Mouse (Mus musculus) CH12.LX (cell line): ENCODE data around the gene Lman1l. TPM values are rescaled to one million over a fixed set of nuclear protein-coding genes. Genes with fewer than 3 reads are reported as not detected.

Source experiments
- DNase-seq: peaks from one replicate; pipeline ENCODE4 v3.0.0-alpha.2; 2013; ENCODE audit errors: extremely low read depth
- H3K27ac ChIP-seq: 2 replicates; pipeline ENCODE4 v1.5.1; 2012; ENCODE audit warnings: low read depth, mild to moderate bottlenecking, control low read depth, moderate library complexity; ENCODE audit not compliant: insufficient read depth
- H3K27me3 ChIP-seq: replicated peaks from 2 replicates; pipeline ENCODE3; 2012; ENCODE audit warnings: inconsistent platforms
- H3K36me3 ChIP-seq, 2 experiments: replicated peaks in 1 of 2; 2 replicates each; pipeline versions ENCODE3 to v1.6.1; 2012; ENCODE audit warnings: inconsistent platforms in 1 of 2, low read length in 1 of 2, mild to moderate bottlenecking in 1 of 2, mixed read lengths in 1 of 2, moderate library complexity in 1 of 2; ENCODE audit not compliant: control insufficient read depth in 1 of 2, insufficient read depth in 1 of 2
- H3K4me1 ChIP-seq, 2 experiments: 2 replicates each; pipeline ENCODE4 v1.6.1; 2012; ENCODE audit warnings: inconsistent platforms in 1 of 2, moderate library complexity in 1 of 2; ENCODE audit not compliant: insufficient read depth in 2 of 2, control insufficient read depth in 1 of 2
- H3K4me2 ChIP-seq: 2 replicates; pipeline ENCODE4 v1.6.1; 2012; ENCODE audit warnings: low read depth, mild to moderate bottlenecking, control low read depth; ENCODE audit not compliant: poor library complexity, insufficient read depth, severe bottlenecking
- H3K4me3 ChIP-seq, 3 experiments: fragments of 150-350 bp in 1 of 3; sonication (generic) in 1 of 3; replicated peaks in 1 of 3; 2 replicates each; pipeline versions ENCODE3 to v1.5.1; 2011 to 2012; ENCODE audit warnings: low read depth in 2 of 3, low read length in 2 of 3, mild to moderate bottlenecking in 2 of 3, moderate library complexity in 2 of 3, control low read depth in 1 of 3, improper control_type of control experiment in 1 of 3, inconsistent platforms in 1 of 3, mixed read lengths in 1 of 3; ENCODE audit not compliant: poor library complexity in 1 of 3
- H3K79me2 ChIP-seq: replicated peaks from 2 replicates; pipeline ENCODE4 v1.6.1; 2012; ENCODE audit warnings: mild to moderate bottlenecking, moderate library complexity; ENCODE audit not compliant: control insufficient read depth, poor library complexity, insufficient read depth, severe bottlenecking; ENCODE audit errors: extremely low read depth
- H3K9ac ChIP-seq: 2 replicates; pipeline ENCODE4 v1.6.1; 2012; ENCODE audit warnings: low read depth, mild to moderate bottlenecking, control low read depth, moderate library complexity; ENCODE audit not compliant: insufficient read depth
- H3K9me3 ChIP-seq: replicated peaks from 2 replicates; pipeline ENCODE3; 2012; ENCODE audit warnings: low read length, inconsistent platforms, mixed read lengths
- BHLHE40 ChIP-seq: IDR thresholded peaks from 2 replicates; pipeline ENCODE4 v1.6.1; 2011; ENCODE audit warnings: mild to moderate bottlenecking, low read depth, low read length, improper control_type of control experiment
- CHD2 ChIP-seq: IDR thresholded peaks from 2 replicates; pipeline ENCODE4 v1.6.1; 2011; ENCODE audit warnings: low read length, improper control_type of control experiment
- CTCF ChIP-seq, 2 experiments: IDR thresholded peaks in 1 of 2; conservative IDR thresholded peaks in 1 of 2; 2 replicates each; pipeline ENCODE4 v1.5.1; 2011 to 2012; ENCODE audit warnings: low read depth in 2 of 2, low read length in 2 of 2, improper control_type of control experiment in 1 of 2, inconsistent platforms in 1 of 2, mild to moderate bottlenecking in 1 of 2, moderate library complexity in 1 of 2
- E2F4 ChIP-seq: IDR thresholded peaks from 2 replicates; pipeline ENCODE4 v1.6.1; 2011; ENCODE audit warnings: low read depth, low read length, improper control_type of control experiment; ENCODE audit not compliant: insufficient replicate concordance
- ELF1 ChIP-seq: IDR thresholded peaks from 2 replicates; pipeline ENCODE4 v1.6.1; 2014; ENCODE audit warnings: low read depth, mild to moderate bottlenecking, inconsistent platforms, low read length, improper control_type of control experiment
- EP300 ChIP-seq: IDR thresholded peaks from 2 replicates; pipeline ENCODE4 v1.6.1; 2011; ENCODE audit warnings: low read length, improper control_type of control experiment
- ETS1 ChIP-seq: conservative IDR thresholded peaks from 2 replicates; pipeline ENCODE4 v1.6.1; 2012; ENCODE audit warnings: low read depth, mild to moderate bottlenecking, inconsistent platforms, low read length, improper control_type of control experiment, moderate library complexity
- GABPA ChIP-seq: IDR thresholded peaks from 2 replicates; pipeline ENCODE4 v1.6.1; 2012; ENCODE audit warnings: low read depth, low read length, improper control_type of control experiment, inconsistent platforms; ENCODE audit not compliant: insufficient replicate concordance
- IRF4 ChIP-seq: IDR thresholded peaks from 2 replicates; pipeline ENCODE4 v1.6.1; 2014; ENCODE audit warnings: low read depth, mild to moderate bottlenecking, inconsistent platforms, low read length, improper control_type of control experiment
- JUN ChIP-seq: IDR thresholded peaks from 2 replicates; pipeline ENCODE4 v1.6.1; 2011; ENCODE audit warnings: low read depth, mild to moderate bottlenecking, low read length, improper control_type of control experiment, moderate library complexity; ENCODE audit not compliant: insufficient read depth
- JUND ChIP-seq: conservative IDR thresholded peaks from 2 replicates; pipeline ENCODE4 v1.6.1; 2011; ENCODE audit warnings: low read depth, low read length, improper control_type of control experiment
- KAT2A ChIP-seq: IDR thresholded peaks from 2 replicates; pipeline ENCODE4 v1.6.1; 2012; ENCODE audit warnings: low read length, improper control_type of control experiment, inconsistent platforms; ENCODE audit not compliant: insufficient replicate concordance
- MAX ChIP-seq: IDR thresholded peaks from 2 replicates; pipeline ENCODE4 v1.6.1; 2011; ENCODE audit warnings: low read length, improper control_type of control experiment
- MAZ ChIP-seq: IDR thresholded peaks from 2 replicates; pipeline ENCODE4 v1.6.1; 2012; ENCODE audit warnings: low read depth, mild to moderate bottlenecking, inconsistent platforms, low read length, improper control_type of control experiment, moderate library complexity
- MXI1 ChIP-seq: IDR thresholded peaks from 2 replicates; pipeline ENCODE4 v1.6.1; 2011; ENCODE audit warnings: mild to moderate bottlenecking, low read depth, low read length, improper control_type of control experiment
- MYC ChIP-seq: IDR thresholded peaks from 2 replicates; pipeline ENCODE4 v1.6.1; 2011; ENCODE audit warnings: low read depth, mild to moderate bottlenecking, improper control_type of control experiment, low read length
- NRF1 ChIP-seq: IDR thresholded peaks from 2 replicates; pipeline ENCODE4 v1.6.1; 2014; ENCODE audit warnings: low read depth, mild to moderate bottlenecking, inconsistent platforms, low read length, improper control_type of control experiment, moderate library complexity
- POLR2AphosphoS2 ChIP-seq: IDR thresholded peaks from 2 replicates; pipeline ENCODE4 v1.6.1; 2011; ENCODE audit warnings: low read depth, low read length, improper control_type of control experiment
- RAD21 ChIP-seq: IDR thresholded peaks from 2 replicates; pipeline ENCODE4 v1.6.1; 2011; ENCODE audit warnings: low read depth, mild to moderate bottlenecking, low read length, improper control_type of control experiment, moderate library complexity
- RCOR1 ChIP-seq: conservative IDR thresholded peaks from 2 replicates; pipeline ENCODE4 v1.6.1; 2012; ENCODE audit warnings: low read depth, mild to moderate bottlenecking, inconsistent platforms, low read length, improper control_type of control experiment
- TCF12 ChIP-seq: IDR thresholded peaks from 2 replicates; pipeline ENCODE4 v1.6.1; 2014; ENCODE audit warnings: low read depth, mild to moderate bottlenecking, inconsistent platforms, low read length, improper control_type of control experiment
- USF2 ChIP-seq: conservative IDR thresholded peaks from 2 replicates; pipeline ENCODE4 v1.6.1; 2011; ENCODE audit warnings: low read depth, low read length, improper control_type of control experiment
- ZMIZ1 ChIP-seq: IDR thresholded peaks from 2 replicates; pipeline ENCODE4 v1.6.1; 2012; ENCODE audit warnings: low read depth, mild to moderate bottlenecking, inconsistent platforms, low read length, improper control_type of control experiment
- ZNF384 ChIP-seq: IDR thresholded peaks from 2 replicates; pipeline ENCODE4 v1.6.1; 2012; ENCODE audit warnings: low read depth, low read length, improper control_type of control experiment, inconsistent platforms
- dilution Hi-C: fragments of 300-500 bp; cut with MboI; formaldehyde crosslinking; loops from 2 replicates; pipeline ENCODE4 v1.14.3; 2020; ENCODE audit warnings: low sequenced_read_pairs; ENCODE audit not compliant: extremely low pct_unique_long_range_greater_than_20kb, extremely low pct_ligation_motif_present
- in situ Hi-C: fragments of 300-500 bp; cut with MboI; formaldehyde crosslinking; loops from 3 replicates; pipeline ENCODE4 v1.14.3; 2019; ENCODE audit warnings: low sequenced_read_pairs, low pct_ligation_motif_present, low pct_unique_long_range_greater_than_20kb, mixed read lengths
- polyA plus RNA-seq: library from polyadenylated mRNA; unstranded; fragments of >175 nt; gene quantifications from 2 replicates; pipeline ENCODE4 v1.2.1, GENCODE M21; 2012; ENCODE audit warnings: low read depth; ENCODE audit not compliant: insufficient read length
- total RNA-seq, 2 experiments: library from RNA; depleted of rRNA; stranded (reverse); fragments of 300-350 nt in 1 of 2; fragments of >200 nt in 1 of 2; gene quantifications; 2 replicates each; pipeline ENCODE4 v1.2.3; 2012 to 2014

Lman1l gene
- total and polyA plus RNA-seq, 3 experiments, result 0.19 TPM; not detected in 2

GRCm38 (mm10) chr9:57641775-57642550 lies 21.4 kb upstream of the Lman1l start:
- Histone ChIP-seq H3K4me3 (peak overlapping the region; percentile 16 to 90 (median 86)), H3K36me3 (peaks cover 3 to 19% of the 10 kb centered on the region in 2 experiments), H3K27ac (peak overlapping the region; percentile 96), H3K4me2 (peak overlapping the region; percentile 79), H3K79me2 (peaks cover 73% of the 10 kb centered on the region), H3K4me1 (peaks cover 31 to 69% of the 10 kb centered on the region in 2 experiments), H3K27me3 (no peaks in the 10 kb centered on the region), H3K9ac (peak overlapping the region; percentile 92; the same call in 1 of the 2 replicates), H3K9me3 (no peaks in the 10 kb centered on the region)
- in situ Hi-C loops (no loop called here), dilution Hi-C loops (no loop called here)
- TF ChIP-seq CHD2 (no peak), IRF4 (no peak), RAD21 (no peak), MXI1 (peak; percentile 67), BHLHE40 (peak; percentile 47; the same call in 1 of the 2 replicates), ETS1 (peak; percentile 40; the same call in 1 of the 2 replicates), MYC (0 out of 2 replicates have a peak, but pooled peaks have one; percentile 38), RCOR1 (no peak), E2F4 (no peak), MAZ (0 out of 2 replicates have a peak, but pooled peaks have one; percentile 49), EP300 (no peak), JUN (no peak), CTCF (conservative IDR thresholded peaks at IDR 0.05 in 1 of 2, IDR thresholded peaks at IDR 0.05 in 1 of 2; ENCODE audit: low read depth in 2 of 2, low read length in 2 of 2) (no peak)
- no peak for DNase-seq

GRCm38 (mm10) chr9:57641022-57641421 lies 20.4 kb upstream of the Lman1l start:
- Histone ChIP-seq H3K4me1 (peaks cover 31 to 69% of the 10 kb centered on the region in 2 experiments), H3K36me3 (peaks cover 3 to 24% of the 10 kb centered on the region in 2 experiments), H3K4me3 (no peak overlapping the region), H3K9ac (0 out of 2 replicates have a peak overlapping the region, but pooled peaks have one; percentile 7), H3K4me2 (peak overlapping the region; percentile 79), H3K27ac (peak overlapping the region; percentile 96), H3K79me2 (peaks cover 81% of the 10 kb centered on the region), H3K9me3 (no peaks in the 10 kb centered on the region), H3K27me3 (no peaks in the 10 kb centered on the region)
- no peak for TF ChIP-seq POLR2AphosphoS2
- no peak for TF ChIP-seq JUN
- no peak for TF ChIP-seq RCOR1
- TF ChIP-seq TCF12, result no peak
- TF ChIP-seq ETS1, result no peak
- TF ChIP-seq CTCF (conservative IDR thresholded peaks at IDR 0.05 in 1 of 2, IDR thresholded peaks at IDR 0.05 in 1 of 2; ENCODE audit: low read depth in 2 of 2, low read length in 2 of 2), result no peak
- no peak for TF ChIP-seq MAZ
- no peak for TF ChIP-seq GABPA
- no peak for TF ChIP-seq JUND
- no peak for TF ChIP-seq ZMIZ1
- TF ChIP-seq MAX, result no peak
- no peak for TF ChIP-seq RAD21
- no peak for TF ChIP-seq NRF1
- no peak for TF ChIP-seq USF2
- no peak for TF ChIP-seq ELF1
- TF ChIP-seq MXI1, result no peak
- no peak for TF ChIP-seq KAT2A
- no peak for TF ChIP-seq ZNF384
- dilution Hi-C loops (no loop called here), in situ Hi-C loops (no loop called here)
- DNase-seq, result no peak
